Mouse (Mus musculus) right cerebral cortex, postnatal 10 days (tissue): Measurements from ENCODE around the gene Tgfbr2.
"Not testable (repeated sequence)": the region's sequence is repeated elsewhere in the genome, so short reads cannot be mapped to it uniquely, and the experiment has no call there.

Source experiments
- DNase-seq, 2 experiments: peaks; one replicate each; pipeline ENCODE4 v3.0.0; 2021; ENCODE audit warnings: low spot score in 2 of 2

The Tgfbr2 gene

GRCm38 (mm10) chr9:116076163-116076562 lies 99.0 kb downstream of the Tgfbr2 start:
- DNase-seq: no peak

DNA sequence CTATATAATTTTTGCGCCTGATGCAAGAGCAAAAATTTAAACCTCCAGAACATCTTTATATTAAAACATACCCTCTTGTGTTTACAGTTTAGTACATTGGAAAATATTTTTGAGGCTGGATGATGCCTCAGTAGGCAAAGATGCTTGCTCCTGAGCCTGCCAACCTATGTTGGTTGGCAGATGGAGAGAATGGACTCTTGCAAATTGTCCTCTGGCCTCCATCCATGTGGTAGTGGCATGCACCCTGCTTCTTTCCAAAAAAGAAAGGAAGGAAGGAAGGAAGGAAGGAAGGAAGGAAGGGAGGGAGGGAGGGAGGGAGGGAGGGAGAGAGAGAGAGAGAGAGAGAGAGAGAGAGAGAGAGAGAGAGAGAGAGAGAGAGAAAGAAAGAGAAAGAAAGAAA lies 103.6 kb downstream of the Tgfbr2 start:
- DNase-seq: not testable (repeated sequence)

- no peak for DNase-seq
Observed at GRCm38 (mm10) chr9:116064774-116065173, 110.4 kb downstream of the Tgfbr2 start.

GRCm38 (mm10) chr9:116060691-116061090 lies 114.5 kb downstream of the Tgfbr2 start:
- DNase-seq: peak in 1 of 2 experiments; percentile 33

- DNase-seq: peak in 1 of 2 experiments; percentile 38
Observed at GRCm38 (mm10) chr9:116059156-116059555, 116.0 kb downstream of the Tgfbr2 start.

- no peak for DNase-seq
Observed at GRCm38 (mm10) chr9:116058475-116058874, 116.7 kb downstream of the Tgfbr2 start.

DNA sequence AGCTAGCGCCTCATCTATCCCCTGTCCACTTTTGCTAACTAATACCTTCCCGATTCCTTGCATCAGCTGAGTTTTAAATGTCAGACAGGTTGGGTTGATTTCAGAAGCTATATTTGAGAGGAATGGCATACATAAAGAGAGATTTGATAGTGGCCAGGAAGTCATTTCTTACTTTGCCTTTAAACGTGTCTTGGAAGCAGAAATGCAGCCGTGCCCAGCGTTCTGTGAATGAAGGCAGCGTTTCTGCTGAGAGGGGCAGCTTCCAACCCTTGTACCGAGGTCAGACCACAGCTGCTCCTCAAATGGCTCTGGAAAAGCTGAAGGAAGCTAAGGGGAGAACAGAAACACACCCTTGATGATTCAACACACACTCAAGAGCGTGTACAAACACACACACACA lies 121.2 kb downstream of the Tgfbr2 start:
- DNase-seq: no peak

DNA sequence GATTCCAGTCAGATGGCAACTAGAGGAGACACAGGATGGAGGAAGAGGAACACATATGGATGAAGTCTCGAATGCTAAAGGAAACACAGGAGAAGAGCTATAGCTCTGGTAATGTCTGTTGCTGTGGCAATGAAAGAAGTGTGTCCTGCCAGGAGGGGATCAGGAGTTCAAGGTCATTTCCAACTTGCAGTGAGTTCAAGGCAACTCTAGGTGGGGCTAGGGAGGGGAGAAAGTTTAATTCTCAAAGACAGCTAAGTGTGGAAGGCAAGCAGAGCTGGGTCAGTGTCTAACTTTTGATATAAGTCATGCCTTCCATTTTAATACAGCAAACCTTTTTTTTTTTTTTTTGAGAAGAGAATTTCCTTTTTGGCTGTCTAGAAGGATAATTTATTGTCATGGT lies 125.2 kb downstream of the Tgfbr2 start:
- no peak for DNase-seq

- peak; percentile 92 to 94 for DNase-seq
Observed at GRCm38 (mm10) chr9:116041787-116042186, 133.4 kb downstream of the Tgfbr2 start.

DNA sequence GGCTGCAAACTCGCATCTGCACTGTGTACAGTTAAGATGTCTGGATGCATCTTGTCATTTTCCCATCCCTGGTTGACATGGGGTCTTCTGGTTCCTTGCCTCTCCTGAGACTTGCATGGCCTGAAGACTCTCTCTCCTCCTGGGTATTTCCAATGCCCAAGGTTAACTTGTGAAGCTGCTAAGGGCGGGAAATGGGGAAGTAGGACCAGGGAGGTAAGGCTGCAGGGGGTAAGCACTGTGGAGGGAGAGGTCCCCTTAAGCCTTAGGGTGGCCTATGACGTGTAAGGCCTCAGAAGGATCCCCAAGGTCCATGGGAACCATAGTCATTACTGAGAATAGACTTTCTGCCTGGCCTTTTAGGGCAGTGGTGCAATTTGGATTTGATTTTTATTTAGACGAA lies 133.8 kb downstream of the Tgfbr2 start:
- DNase-seq: no peak

DNA sequence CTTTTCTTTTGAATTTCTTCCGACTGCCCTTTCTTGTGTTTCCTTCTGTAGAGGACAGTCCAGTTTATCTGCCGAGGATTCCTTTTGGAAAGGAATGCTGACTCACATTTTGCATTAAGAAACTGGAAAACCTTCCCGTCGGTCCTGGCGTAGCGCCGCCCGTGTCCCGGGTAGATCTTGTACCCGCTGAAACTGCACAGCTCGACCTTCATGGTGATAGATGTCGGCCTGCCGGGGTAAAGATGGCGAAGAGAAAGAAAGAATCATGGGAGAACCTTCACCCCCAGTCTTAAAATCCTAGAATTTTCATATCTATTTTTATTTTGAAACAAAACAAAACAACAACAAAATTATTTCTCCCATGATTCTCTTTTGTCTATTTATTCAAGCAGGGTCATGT lies 134.3 kb downstream of the Tgfbr2 start:
- not testable (repeated sequence) for DNase-seq

GRCm38 (mm10) chr9:116039981-116040380 lies 135.2 kb downstream of the Tgfbr2 start:
- no peak for DNase-seq

- DNase-seq: no peak
Observed at GRCm38 (mm10) chr9:116038275-116038674, 136.9 kb downstream of the Tgfbr2 start.
